Mouse (Mus musculus) heart, embryonic 12.5 days (tissue): ENCODE measurements around the gene Rhoj. TPM values are rescaled to one million over a fixed set of nuclear protein-coding genes. Genes with fewer than 3 reads are reported as not detected.

Source experiments
- ATAC-seq: fragments of 200-750 bp; cut with Nextera tagmentation; 2 replicates; pipeline ENCODE4 v1.8.0; 2017; ENCODE audit warnings: moderate TSS enrichment, moderate library complexity; ENCODE audit not compliant: insufficient number of reproducible peaks, low FRiP score
- H3K27ac ChIP-seq: fragments of 300-500 bp; sonication (generic); 2 replicates; pipeline ENCODE4 v1.5.1; 2016; ENCODE audit warnings: mild to moderate bottlenecking, moderate library complexity; ENCODE audit not compliant: poor library complexity, severe bottlenecking
- H3K27me3 ChIP-seq: fragments of 300-500 bp; sonication (generic); replicated peaks from 2 replicates; pipeline ENCODE4 v1.6.1; 2016; ENCODE audit warnings: mild to moderate bottlenecking, moderate library complexity
- H3K36me3 ChIP-seq: fragments of 300-500 bp; sonication (generic); 2 replicates; pipeline ENCODE4 v1.6.1; 2016; ENCODE audit warnings: mild to moderate bottlenecking, moderate library complexity
- H3K4me1 ChIP-seq: fragments of 300-500 bp; sonication (generic); replicated peaks from 2 replicates; pipeline ENCODE4 v1.6.1; 2016; ENCODE audit warnings: mild to moderate bottlenecking
- H3K4me2 ChIP-seq: fragments of 300-500 bp; sonication (generic); 2 replicates; pipeline ENCODE4 v1.6.1; 2016; ENCODE audit warnings: mild to moderate bottlenecking, moderate library complexity
- H3K4me3 ChIP-seq: fragments of 300-500 bp; sonication (generic); 2 replicates; pipeline ENCODE4 v1.5.1; 2016; ENCODE audit warnings: mild to moderate bottlenecking
- H3K9ac ChIP-seq: fragments of 300-500 bp; sonication (generic); 2 replicates; pipeline ENCODE4 v1.6.1; 2016; ENCODE audit warnings: mild to moderate bottlenecking, moderate library complexity
- H3K9me3 ChIP-seq: fragments of 300-500 bp; sonication (generic); replicated peaks from 2 replicates; pipeline ENCODE4 v1.6.1; 2016; ENCODE audit warnings: mild to moderate bottlenecking, moderate library complexity
- WGBS: fragments of 180-500 bp; shearing (Covaris S2); methylation state at CpG from one replicate; pipeline ENCODE4 v1.1.7; 2016; 5-methylcytosine and 5-hydroxymethylcytosine counted together
- polyA plus RNA-seq: library from polyadenylated mRNA; unstranded; fragments of >200 nt; fragmentation: Nextera tagmentation; extraction: Ambion mirVana; gene quantifications from 2 replicates; pipeline ENCODE4 v1.2.1, GENCODE M21; 2016

Rhoj gene
- 36.0 and 38.6 TPM in 2 replicates for polyA plus RNA-seq

DNA sequence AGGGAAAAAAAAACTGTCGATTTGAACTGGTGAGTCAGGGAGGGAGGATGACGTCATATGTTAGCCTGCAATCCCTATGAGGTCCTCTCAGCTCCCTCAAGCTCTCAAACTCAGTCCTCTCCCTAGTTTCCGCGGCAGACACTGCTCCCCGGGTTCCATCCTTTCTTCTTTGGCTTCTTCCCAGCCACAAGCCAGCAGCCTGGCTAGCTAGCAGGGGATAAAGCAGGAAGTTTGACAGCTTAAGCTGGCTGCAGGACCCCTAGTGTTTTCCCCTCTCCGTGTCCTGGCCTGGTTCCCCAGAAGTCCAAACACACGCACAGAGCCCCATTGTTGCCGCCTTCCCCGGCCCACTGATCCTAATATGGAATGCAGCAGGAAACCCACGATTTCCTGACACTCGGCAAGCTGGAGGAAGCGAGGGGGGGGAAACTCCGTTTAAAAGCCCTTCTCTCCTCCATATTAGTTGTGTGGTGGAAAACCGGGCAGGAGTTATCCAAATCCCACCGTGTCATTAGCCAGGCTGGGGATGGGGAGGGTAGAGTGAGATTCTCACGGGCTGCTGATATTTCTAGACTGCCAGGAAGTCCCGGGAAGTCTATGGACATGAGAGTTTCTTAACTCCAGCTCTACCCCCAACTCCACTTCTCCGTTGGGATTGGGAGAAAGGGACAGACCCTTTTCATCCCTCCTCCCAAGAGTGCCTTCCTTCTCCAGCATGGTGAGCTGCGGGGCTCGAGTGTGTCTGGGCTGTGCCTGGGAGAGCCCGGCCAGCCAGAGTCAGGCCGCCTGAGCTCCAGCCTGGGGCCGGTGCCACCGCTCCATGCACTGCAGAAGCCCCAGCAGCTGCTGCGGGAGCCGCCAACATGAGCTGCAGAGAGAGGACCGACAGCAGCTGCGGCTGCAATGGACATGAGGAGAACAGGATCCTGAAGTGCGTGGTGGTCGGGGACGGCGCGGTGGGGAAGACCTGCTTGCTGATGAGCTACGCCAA is at the start of gene Rhoj:
Gene Rhoj, plus strand, starts transcription at position 362 of the 991 bp plus-strand sequence.
- peaks cover 56% of the 10 kb centered on the region for H3K27me3 ChIP-seq
- 0 out of 2 replicates have a peak, but pooled peaks cover 11% of the 10 kb centered on the region for H3K4me1 ChIP-seq
- H3K4me3 ChIP-seq, result peak within 1 kb of the TSS; percentile 68
- H3K9ac ChIP-seq, result peak within 1 kb of the TSS; percentile 83
- peak within 1 kb of the TSS; percentile 94 for H3K27ac ChIP-seq
- H3K9me3 ChIP-seq, result no peaks in the 10 kb centered on the region
- peak; percentile 81 for ATAC-seq
- H3K36me3 ChIP-seq, result no peaks in the 10 kb centered on the region
- WGBS, result under 1% methylated on average over 34 of the region's 34 CpGs
- H3K4me2 ChIP-seq, result peak within 1 kb of the TSS; percentile 88

DNA sequence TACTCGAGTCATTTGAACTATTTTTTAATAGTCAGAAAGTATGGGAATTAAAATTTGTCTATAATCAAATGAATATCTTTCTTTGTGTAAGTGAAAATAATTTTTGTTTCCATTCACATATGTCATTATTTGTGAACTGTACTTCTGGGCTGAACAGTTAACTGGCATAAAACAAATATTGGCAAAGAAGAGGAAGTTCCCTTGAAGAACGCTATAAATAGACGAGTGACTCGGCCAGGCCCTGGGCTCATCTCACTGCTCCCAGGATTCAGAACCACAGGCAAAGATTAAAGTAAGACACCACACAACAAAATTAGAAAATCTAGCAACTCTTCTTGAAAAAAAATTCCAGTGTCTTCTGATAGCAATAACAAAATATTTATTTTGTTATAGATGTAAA is 36.4 kb upstream of the Rhoj start:
- Histone ChIP-seq H3K4me2 (no peak overlapping the region), H3K9ac (no peak overlapping the region), H3K4me3 (no peak overlapping the region), H3K27me3 (0 out of 2 replicates have a peak, but pooled peaks cover 3% of the 10 kb centered on the region), H3K9me3 (no peaks in the 10 kb centered on the region), H3K4me1 (0 out of 2 replicates have a peak, but pooled peaks cover 3% of the 10 kb centered on the region), H3K36me3 (no peaks in the 10 kb centered on the region), H3K27ac (no peak overlapping the region)
- WGBS, result 44% methylated on average over 4 of the region's 4 CpGs
- ATAC-seq, result no peak

DNA sequence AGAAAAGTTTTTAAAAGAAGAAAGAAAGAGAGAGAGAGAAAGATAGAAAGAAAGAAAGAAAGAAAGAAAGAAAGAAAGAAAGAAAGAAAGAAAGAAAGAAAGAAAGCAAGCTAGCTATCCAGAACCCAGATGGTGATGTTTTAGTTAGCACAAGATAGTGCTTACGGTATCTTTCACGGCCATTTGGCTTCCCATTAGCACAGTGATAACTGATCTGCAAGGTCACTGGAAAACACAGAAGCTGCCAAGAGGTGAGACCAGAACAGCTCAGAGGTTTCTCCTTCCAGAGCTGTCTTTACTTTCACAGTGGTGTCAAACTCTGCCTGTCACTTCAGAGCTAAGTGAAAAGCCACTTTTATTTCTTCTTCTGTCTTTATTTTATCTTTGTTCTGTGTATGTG is 32.4 kb upstream of the Rhoj start:
- Histone ChIP-seq H3K4me3 (no peak overlapping the region), H3K9me3 (no peaks in the 10 kb centered on the region), H3K4me2 (no peak overlapping the region), H3K27ac (no peak overlapping the region), H3K36me3 (no peaks in the 10 kb centered on the region), H3K4me1 (0 out of 2 replicates have a peak, but pooled peaks cover 3% of the 10 kb centered on the region), H3K9ac (no peak overlapping the region), H3K27me3 (peaks cover 4% of the 10 kb centered on the region; the same call in 1 of the 2 replicates)
- no peak for ATAC-seq
- WGBS, result 12% methylated on average over 2 of the region's 2 CpGs

DNA sequence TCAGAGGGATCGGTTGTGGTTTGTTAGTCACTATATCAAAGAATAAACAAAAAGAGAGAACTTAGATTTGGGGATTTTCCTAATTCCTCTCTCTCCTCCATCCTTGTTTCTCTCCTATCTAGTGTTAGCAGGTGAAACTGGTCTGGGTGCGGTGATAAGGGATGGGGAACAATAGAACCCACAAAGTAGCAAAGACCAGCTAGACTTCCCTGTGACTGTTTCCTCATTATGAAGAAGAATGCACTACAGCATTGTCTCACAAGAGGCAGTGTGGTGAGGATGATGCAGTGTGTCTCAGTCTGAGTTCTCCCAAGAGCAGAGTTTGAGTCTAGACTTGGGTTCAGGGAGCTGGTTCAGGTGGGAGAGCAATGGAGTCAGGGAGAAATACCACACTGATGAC is 30.7 kb upstream of the Rhoj start:
- WGBS, result 83% methylated on average over 2 of the region's 2 CpGs
- Histone ChIP-seq H3K4me2 (no peak overlapping the region), H3K9ac (no peak overlapping the region), H3K27me3 (peaks cover 12% of the 10 kb centered on the region; the same call in 1 of the 2 replicates), H3K36me3 (no peaks in the 10 kb centered on the region), H3K4me3 (no peak overlapping the region), H3K27ac (no peak overlapping the region), H3K9me3 (no peaks in the 10 kb centered on the region), H3K4me1 (0 out of 2 replicates have a peak, but pooled peaks cover 3% of the 10 kb centered on the region)
- ATAC-seq, result no peak

DNA sequence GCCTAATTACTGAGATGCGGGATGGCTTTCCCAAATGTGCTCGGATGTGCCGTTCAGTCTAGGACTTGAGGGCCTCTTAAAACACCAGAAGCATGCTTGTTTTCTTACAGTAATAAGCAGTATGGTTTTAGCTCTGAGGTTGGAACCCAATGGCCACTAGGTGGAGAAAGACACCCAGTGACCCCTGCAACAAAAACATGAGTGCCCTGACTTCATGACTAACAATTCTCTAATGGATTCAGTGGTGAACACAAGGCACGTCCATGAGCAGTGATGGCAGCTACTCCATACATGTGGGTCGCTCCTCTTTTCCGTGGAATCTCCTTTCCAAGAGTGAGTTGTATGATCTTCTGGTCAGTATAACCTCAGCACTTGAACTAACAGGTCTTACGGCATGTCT is 27.6 kb upstream of the Rhoj start:
- 60% methylated on average over 7 of the region's 7 CpGs for WGBS
- Histone ChIP-seq H3K9me3 (no peaks in the 10 kb centered on the region), H3K27me3 (peaks cover 19% of the 10 kb centered on the region), H3K9ac (no peak overlapping the region), H3K27ac (no peak overlapping the region), H3K4me1 (peaks cover 9% of the 10 kb centered on the region), H3K4me3 (no peak overlapping the region), H3K4me2 (no peak overlapping the region), H3K36me3 (no peaks in the 10 kb centered on the region)
- no peak for ATAC-seq

DNA sequence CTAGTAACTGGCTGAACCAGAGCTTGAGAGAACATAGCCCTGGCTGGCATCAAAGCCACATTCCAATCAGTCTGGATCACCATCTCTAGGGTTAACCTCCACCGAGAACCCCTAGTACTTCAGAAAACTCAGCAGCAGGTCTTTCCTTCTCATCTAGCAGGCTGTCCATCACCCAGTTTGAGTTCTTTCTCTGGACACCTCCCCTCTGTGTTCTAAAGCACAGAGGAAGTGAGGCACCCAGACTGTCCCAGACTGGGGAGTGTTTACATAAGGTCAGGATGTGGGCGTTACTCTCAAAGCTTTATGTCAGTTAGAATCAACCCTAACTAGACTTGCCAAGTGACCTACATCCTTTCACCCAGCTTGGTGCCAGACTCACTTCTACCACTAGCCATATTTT is 24.9 kb upstream of the Rhoj start:
- no peaks in the 10 kb centered on the region for H3K36me3 ChIP-seq
- no peaks in the 10 kb centered on the region for H3K9me3 ChIP-seq
- no peak for ATAC-seq
- no peak overlapping the region for H3K4me3 ChIP-seq
- peaks cover 38% of the 10 kb centered on the region for H3K27me3 ChIP-seq
- no peak overlapping the region for H3K4me2 ChIP-seq
- 25% methylated on average over 2 of the region's 2 CpGs for WGBS
- no peak overlapping the region for H3K9ac ChIP-seq
- H3K4me1 ChIP-seq, result peaks cover 11% of the 10 kb centered on the region
- H3K27ac ChIP-seq, result no peak overlapping the region

DNA sequence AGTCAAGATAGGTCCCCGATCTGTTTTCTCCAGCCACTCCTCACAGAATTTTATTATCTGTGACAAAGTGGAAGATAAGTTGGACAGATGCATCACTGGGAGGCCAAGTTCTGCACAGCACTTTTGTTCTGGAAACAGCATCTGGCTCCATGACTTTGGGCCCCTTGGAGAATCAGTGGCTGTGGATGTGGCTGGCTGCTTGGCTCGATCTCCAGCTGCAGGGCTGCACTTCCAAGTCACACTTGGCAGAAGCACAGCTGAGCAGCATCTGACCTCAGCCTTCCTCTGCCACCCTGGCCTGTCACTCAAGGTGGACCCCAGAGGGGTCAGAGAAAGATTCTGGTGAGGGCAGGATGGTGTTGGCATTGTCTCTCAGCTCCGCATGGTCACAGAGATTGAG is 22.0 kb upstream of the Rhoj start:
- no peak for ATAC-seq

DNA sequence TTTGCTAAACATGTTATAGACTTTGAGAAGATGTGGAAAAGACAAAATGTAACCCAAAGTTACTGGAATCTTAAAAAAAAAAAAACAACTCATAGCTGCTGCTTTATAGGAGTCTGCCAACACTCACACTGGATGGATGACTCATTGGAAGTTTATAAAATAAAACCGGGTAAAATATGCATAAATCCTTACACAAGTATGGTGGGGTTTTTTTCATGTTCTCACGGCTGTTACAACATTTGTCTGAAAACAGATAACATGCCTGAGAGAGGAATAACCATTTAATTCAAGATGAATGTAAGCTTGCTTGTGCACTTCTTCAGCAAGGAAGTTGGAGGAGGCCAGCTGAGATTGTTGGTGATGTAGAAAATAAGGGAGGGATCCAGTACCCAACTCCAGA is 17.6 kb upstream of the Rhoj start:
- ATAC-seq, result no peak

More for the DNA sequence above, 22.0 kb upstream of the Rhoj start:
- Histone ChIP-seq H3K36me3 (no peaks in the 10 kb centered on the region), H3K9ac (no peak overlapping the region), H3K9me3 (no peaks in the 10 kb centered on the region), H3K27me3 (peaks cover 46% of the 10 kb centered on the region), H3K4me1 (peaks cover 11% of the 10 kb centered on the region), H3K4me3 (no peak overlapping the region), H3K27ac (no peak overlapping the region; the same call in 1 of the 2 replicates), H3K4me2 (no peak overlapping the region)
- 41% methylated on average over 3 of the region's 3 CpGs for WGBS

DNA sequence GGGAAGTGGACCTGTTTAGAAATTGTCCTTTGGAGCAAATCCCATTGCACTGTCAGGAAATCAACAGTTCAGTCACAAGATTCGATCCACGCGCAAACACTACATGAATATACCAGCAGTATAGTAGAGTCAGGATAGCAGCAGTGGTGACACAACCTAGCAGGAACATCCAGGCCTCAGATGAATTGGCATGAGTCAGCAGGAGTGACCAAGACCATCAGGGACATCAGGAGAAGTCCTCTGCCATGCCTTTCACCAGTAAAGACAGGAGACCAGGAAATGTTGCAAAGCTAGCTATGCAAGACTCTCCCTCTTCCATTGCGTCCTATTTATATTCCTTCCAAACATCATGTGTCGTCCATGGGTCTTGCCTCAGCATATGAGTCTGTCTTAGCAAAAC is 16.6 kb upstream of the Rhoj start:
- H3K36me3 ChIP-seq, result no peaks in the 10 kb centered on the region
- H3K9me3 ChIP-seq, result no peaks in the 10 kb centered on the region
- H3K9ac ChIP-seq, result no peak overlapping the region
- no peak overlapping the region for H3K4me3 ChIP-seq
- peaks cover 1% of the 10 kb centered on the region for H3K4me1 ChIP-seq
- H3K27me3 ChIP-seq, result peaks cover 57% of the 10 kb centered on the region
- H3K4me2 ChIP-seq, result no peak overlapping the region
- WGBS, result 88% methylated on average over 5 of the region's 5 CpGs
- ATAC-seq, result no peak
- H3K27ac ChIP-seq, result no peak overlapping the region

More for the DNA sequence above, 17.6 kb upstream of the Rhoj start:
- Histone ChIP-seq H3K36me3 (no peaks in the 10 kb centered on the region), H3K4me2 (no peak overlapping the region), H3K9me3 (no peaks in the 10 kb centered on the region), H3K4me3 (no peak overlapping the region), H3K27me3 (peaks cover 60% of the 10 kb centered on the region), H3K9ac (no peak overlapping the region), H3K4me1 (peaks cover 6% of the 10 kb centered on the region), H3K27ac (no peak overlapping the region)
- WGBS, result 58% methylated on average over 2 of the region's 2 CpGs

DNA sequence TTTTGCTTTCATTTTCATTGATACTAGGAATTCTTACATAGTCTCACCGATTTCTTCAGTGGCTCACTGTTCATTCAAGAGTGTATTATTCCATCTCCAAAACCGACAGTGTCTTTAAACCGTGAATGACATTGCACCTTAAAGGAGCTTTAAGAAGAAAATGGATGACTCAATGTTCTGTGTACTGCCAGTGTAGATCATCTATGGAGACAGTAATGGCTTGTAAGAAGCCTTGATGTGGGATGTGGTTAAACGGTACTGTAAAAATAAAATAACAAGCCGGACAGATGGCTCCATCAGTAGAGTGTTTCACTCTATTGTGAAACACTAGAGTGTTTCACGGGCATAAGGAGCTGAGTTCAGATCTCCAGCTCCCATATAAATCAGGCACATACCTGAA is 15.2 kb upstream of the Rhoj start:
- H3K9me3 ChIP-seq, result no peaks in the 10 kb centered on the region
- no peak overlapping the region for H3K27ac ChIP-seq
- no peak overlapping the region for H3K4me3 ChIP-seq
- H3K27me3 ChIP-seq, result peaks cover 57% of the 10 kb centered on the region
- 0 out of 2 replicates have a peak, but pooled peaks cover 2% of the 10 kb centered on the region for H3K4me1 ChIP-seq
- WGBS, result 79% methylated on average over 6 of the region's 6 CpGs
- H3K9ac ChIP-seq, result no peak overlapping the region
- H3K36me3 ChIP-seq, result no peaks in the 10 kb centered on the region
- no peak for ATAC-seq
- no peak overlapping the region for H3K4me2 ChIP-seq

DNA sequence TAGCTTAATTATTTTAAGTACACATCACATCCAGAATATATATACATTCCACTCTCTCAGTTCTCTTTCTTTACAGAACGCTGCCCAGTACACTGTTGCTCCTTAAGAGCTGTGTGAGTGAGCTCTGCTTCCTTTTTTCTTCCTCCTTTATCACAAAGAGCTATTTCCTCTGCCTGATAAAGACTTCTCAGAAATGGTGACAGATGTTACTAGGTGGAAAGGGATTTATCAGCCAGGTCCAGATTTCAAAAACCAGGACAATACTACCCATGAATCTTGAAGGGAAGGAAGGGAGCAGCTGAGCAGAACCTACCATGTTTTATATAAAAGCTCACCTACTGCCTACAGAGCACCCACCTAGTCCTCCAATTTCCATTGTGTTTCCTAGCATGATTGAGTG is 8.3 kb upstream of the Rhoj start:
- H3K4me2 ChIP-seq, result no peak overlapping the region
- WGBS, result 20% methylated on average over 1 of the region's 1 CpGs

More for the DNA sequence above, 8.3 kb upstream of the Rhoj start:
- H3K9ac ChIP-seq, result no peak overlapping the region
- no peak for ATAC-seq
- H3K27ac ChIP-seq, result no peak overlapping the region
- H3K36me3 ChIP-seq, result no peaks in the 10 kb centered on the region
- no peak overlapping the region for H3K4me3 ChIP-seq
- peaks cover 80% of the 10 kb centered on the region for H3K27me3 ChIP-seq
- H3K9me3 ChIP-seq, result no peaks in the 10 kb centered on the region
- 0 out of 2 replicates have a peak, but pooled peaks cover 2% of the 10 kb centered on the region for H3K4me1 ChIP-seq
